Mouse (Mus musculus) layer of hippocampus, adult 9-11 months (tissue): ENCODE measurements around the gene Olfr1418.
"Not testable (repeated sequence)": the region's sequence is repeated elsewhere in the genome, so short reads cannot be mapped to it uniquely, and the experiment has no call there.

Experiments
- DNase-seq: peaks from one replicate; pipeline ENCODE4 v3.0.0; 2022

Olfr1418 gene

DNA sequence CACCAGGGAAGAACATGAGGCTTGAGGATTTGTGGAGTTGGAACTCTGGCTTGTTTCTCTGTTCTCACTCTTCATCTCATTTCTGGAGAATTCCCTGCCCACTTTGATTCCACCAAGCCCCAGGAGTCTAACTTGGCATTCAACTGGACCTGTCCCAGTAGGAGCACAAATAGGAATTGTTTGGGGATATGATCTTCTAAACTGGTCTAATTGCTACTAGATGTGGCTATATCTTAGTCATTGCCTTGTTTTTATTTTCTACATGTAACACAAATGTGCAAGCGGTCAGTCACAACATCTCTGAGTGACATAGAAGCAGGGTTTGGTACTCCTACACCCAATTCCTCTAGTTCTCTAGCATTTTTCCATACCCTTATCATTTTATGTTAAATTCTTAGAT, at the start of gene Olfr1418:
Gene Olfr1418, minus strand, starts transcription at position 101 of the 400 bp plus-strand sequence.
- no peak for DNase-seq

DNA sequence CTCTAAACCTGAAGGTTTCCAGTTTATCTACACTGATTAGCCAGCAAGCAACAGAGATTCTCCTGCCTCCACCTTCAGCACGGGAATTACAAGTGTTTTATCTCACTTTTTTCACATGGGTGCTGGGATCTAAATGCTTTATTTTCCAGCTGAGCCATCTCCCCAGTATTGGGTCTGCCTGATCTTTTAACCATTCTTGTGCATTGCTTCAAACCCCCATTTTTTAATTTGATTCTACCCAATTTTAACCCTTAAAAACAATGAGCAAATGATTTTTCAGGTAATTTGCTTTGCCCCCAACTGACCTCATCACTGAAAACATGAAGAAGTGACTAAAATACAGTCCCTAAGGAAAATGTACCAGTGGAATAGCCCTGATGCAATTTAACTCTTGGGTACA, 25.4 kb upstream of the Olfr1418 start, which contains the start of gene Olfr1420:
Gene Olfr1420, plus strand, starts transcription at position 301 of the 400 bp plus-strand sequence.
- no peak for DNase-seq

DNA sequence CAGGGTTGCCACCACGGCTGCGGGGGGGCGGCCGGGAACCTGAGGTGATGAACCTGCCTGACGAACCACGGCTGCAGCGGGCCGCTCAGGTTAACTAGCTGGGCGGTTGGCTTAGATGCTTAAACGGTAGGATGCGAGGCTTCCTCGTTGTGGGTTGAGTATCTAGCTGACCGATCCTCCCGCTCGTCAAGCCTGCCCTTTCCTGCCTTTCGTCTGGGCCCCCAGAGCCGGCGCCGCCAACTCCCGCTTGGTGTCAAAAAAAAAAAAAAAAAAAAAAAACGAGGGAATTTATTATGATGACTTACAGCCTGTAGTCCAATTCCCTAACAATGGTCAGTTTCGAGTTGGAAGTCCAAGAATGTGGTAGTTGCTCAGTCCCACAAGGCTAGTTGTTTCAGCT, 17.5 kb upstream of the Olfr1418 start:
- not testable (repeated sequence) for DNase-seq

DNA sequence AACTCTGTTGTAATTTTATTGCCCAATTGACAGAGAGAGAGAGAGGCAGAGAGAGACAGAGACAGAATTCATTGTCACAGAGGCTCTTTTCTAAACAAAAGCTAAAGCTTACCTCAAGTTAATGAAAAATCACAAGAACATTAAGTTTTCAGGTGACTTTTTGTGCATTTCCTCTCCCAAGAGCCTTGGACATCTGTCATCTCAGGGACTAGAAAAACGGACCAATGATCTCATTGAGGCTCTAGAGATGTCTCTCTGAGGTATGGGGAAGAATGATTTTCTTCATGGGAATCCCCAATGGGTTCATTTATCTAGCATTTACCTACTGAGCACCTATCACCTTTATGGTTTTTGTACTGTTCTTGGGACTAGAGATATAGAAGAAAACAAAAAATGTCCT, 14.1 kb upstream of the Olfr1418 start, which contains the start of gene Olfr1419:
Gene Olfr1419, minus strand, starts transcription at position 101 of the 400 bp plus-strand sequence.
- DNase-seq = no peak

DNA sequence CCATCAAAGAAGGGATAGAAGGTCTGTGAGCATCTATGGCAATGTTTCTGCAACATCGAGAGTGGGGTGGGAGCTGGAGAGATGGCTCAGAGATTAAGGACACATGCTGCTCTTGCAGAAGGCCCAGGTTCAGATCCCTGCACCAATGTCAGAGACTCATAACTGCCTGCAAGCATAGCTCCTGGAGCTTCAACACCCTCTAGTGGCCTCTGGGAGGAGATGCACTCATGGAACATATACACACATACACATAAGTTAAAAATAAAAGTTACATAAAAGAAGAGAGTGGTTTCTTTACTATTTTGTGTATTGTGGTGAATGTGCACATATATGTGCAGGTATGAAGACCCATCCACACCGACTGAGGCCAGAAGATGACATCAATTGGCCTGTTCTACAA, 7.0 kb upstream of the Olfr1418 start:
- DNase-seq = no peak

DNA sequence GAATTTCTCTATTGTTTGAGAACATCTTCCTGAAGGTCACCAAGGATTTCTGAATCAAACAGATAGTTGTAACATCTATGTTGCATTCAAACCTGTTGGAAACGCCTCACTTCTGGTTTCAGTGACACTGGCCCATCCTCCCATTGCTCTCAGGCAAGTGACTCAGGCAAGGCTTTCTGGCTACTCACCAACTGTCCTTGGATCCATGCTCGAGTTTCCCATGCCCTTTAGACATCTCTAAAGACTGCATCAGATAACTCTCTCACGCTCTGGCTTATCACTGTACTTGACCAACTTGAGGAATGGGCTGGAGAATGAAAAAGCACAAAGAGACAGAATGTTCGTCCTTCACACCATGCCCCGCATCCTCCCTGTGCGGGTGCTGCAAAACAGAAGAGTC, 4.4 kb downstream of the Olfr1418 start:
- no peak for DNase-seq

DNA sequence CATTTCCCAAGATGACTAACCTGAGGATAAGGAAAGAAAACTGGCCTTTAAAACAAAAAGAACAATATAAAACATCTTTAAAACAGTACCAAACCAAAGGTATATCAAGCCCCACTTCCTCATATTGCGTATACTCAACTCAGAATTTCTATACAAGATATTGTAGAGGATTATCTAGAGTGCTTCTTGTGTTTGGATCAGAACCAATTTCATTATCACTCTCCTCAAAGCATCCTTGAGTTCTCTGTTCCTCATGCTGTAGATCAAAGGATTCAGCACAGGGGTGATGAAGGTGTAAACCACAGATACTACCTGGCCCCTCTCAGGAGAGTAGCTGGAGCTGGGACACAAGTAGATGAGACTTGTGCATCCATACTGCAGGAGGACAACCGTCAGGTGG, 6.0 kb downstream of the Olfr1418 start:
- DNase-seq = no peak

DNA sequence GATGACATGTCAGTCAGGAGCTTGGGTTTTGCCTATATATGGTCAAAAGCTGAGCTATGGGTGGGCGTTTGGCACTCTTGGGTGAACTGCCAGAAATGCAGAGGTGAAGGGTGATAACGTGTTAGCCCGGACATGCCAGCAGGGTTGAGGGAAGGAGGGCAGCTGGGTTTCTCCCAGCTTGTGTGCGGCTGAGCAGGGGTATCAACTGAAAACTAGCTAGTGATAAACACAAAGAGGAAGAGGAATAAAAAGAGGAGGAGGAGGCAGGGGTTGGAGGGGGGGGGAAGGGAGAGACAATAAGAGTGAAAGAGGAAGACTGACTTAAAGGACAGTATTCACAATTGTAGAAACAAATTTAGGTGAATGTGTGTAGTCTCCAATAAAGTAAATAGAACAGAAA, 8.2 kb downstream of the Olfr1418 start:
- DNase-seq = no peak

DNA sequence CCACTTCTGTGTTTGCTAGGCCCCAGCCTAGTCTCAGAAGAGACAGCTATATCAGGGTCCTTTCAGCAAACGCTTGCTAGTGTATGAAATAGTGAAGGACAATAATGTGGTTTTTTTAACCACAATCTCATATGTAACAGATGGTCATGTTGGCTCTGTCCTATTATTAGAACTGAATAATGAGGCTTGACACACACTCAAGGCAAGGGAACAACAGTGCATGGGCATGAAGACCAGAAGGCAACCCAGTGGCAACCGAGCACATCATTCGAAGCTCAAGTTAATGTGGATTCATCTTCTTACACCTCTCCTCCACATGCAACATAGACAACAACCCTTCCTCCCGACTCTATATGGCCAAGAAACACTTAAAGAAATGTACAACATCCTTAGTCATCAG, 14.5 kb downstream of the Olfr1418 start:
- peak; percentile 3 for DNase-seq

DNA sequence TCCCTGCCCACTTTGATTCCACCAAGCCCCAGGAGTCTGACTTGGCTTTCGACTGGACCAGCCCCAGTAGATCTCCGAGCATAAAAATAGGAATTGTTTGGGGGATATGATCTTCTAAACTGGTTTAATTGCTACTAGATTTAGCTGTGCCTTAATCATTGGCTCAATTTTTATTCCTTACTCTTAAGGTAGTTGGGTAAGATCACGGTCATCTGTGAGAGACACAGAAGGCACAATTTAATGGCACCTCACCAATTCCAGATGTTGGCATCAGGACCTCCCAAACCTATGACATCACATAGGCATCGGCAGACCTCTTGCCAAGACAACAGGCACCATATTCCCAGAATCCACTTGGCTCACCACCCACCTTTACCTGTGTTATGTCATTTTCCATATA, 21.7 kb downstream of the Olfr1418 start, which contains the start of gene Olfr1417:
Gene Olfr1417, minus strand, starts transcription at position 101 of the 400 bp plus-strand sequence.
- no peak for DNase-seq

DNA sequence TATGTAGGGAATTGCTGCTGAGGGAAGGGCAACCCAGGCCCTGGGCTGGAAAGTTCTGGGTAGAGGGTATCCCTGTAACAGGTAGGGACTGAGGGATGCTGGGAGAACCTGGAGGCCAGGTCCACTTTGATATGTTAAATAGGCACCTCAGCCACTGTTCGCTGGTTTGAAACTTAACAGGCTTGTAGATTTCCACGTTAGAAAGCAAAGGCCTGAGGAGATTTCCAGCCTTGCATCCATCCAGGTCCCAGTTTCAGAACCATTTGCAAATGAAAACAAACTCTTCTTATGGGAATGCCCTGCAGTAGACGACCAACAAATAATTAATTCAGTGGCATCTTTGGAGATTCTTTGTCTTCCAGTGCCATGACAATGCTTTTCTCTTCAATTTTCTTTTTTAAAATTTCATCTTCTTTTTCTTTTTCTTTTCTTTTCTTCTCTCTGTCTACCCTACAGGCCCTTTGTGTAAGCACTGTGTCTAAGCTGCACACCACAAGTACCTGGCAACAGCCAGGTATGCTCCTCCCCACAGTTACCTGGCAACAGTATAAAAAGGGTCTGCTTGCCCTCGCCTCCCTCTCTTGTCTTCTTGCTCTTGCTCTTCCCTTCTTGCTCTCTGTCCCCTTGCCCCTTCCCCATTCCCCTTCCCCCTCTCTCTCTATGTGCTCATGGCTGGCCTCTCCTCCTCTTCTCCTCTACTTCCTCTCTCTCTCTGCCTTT, 37.4 kb downstream of the Olfr1418 start:
- no peak for DNase-seq

DNA sequence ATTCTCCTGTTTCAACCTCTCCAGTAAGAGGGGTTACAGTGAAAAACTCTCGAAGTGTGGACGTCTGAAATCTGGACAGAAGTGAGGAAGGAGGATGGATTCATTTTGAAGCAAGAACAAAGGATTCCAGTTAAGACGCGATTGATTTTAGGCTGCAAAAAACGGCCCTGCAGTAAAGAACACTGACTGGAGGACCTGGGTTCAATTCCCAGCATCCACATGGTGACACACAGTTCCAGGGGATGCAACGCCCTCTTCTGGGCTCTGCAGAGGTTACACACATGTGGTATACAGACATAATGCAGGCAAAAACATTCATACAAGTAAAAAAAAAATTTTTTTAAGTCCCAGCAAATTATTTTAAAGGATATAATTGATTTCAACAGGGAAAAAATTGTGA, 40.7 kb downstream of the Olfr1418 start:
- DNase-seq = no peak

DNA sequence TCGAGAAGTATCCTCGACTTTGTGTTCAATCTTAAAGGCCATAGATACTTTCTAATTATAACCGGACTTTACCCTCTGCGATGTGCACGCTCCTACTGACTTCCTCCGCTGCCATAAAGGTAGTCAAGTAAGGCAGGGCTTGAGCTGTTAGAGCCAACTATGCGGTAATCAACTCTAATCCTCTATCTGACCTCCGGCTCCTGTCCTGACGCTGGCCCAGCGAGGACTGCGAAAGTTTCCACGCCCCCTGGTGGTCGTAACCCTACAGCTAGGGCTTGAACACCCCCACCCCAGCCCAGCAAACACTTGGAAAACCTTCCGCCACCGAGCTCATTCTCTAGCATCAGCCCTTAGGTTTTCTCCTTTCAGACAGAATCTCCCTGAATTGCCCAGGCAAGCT, 41.1 kb downstream of the Olfr1418 start:
- DNase-seq = peak; percentile 51

DNA sequence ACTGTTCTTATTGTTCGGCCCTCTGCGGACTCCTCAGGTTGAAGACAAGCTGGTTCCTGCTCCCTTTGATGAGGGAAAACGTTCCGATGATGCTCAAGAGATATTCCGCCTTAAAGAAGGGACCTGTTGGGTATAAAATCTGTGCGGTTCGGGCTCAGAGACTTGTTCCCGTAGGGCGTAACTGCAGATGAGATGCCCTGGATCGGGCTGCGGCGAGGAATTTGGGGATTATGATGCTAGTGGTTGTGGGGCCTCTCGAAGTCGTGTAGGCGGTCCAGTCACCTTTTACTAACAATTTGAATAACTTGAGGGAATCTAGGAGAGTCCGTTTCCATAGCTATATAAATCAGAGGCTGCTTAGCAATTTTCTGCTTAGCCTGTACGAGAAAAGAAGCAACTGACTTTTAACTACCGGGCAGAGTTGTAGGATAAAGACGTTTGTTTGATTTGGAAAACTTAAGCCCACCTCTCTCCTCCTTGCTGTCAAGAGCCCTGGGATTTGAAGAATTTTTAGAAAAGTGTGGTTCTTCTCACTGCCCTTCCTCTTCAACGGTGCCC, 41.6 kb downstream of the Olfr1418 start, which contains the start of gene Stx3:
Gene Stx3, minus strand, starts transcription at position 261 of the 558 bp plus-strand sequence.
- no peak for DNase-seq

DNA sequence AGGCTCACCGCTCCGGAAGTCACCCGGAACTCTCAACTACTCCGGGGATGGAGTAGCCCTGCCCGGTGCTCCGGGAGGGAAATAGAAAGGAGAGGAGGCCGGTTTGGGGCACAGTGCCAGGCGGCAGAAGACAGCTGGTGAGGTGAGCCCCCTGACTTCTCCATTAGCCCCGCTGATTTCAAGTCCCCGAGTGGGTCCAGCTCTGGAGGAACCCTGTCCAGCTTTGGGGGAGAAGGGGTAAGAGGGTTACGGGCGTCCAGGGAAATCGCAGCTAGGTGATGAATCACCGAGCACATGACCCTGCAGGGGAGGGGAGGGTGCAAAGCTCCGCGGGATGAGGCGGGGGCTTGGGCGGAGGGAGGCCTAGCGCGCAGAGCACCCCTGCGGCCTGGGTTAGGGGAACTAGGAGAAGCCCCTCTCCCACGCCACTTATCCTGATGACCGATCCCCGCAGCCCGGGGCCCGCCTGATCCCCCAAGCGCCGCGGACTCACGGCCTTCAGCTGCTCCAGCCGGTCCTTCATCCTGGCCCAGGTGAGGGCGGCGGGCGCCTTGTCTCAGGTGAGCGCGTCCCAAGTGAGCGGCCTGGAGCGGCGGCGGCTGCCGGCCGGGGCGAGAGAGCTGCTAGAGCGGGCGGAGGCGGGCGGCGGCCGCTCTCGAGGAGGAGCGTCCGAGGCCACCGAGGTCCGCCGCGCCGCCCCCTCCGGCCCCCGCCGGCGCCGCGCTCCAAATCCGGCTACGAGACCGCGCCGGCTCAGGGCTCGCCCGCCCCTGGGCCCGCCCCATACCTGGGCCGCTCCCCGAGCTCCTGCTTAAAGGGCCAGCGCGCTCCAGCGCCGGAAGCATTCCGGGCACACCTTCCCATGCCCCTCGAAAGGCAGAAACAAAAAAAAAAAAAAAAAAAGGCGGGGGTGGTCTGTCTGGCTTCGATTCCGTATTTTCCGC, 42.4 kb downstream of the Olfr1418 start:
- DNase-seq = peak; percentile 23

DNA sequence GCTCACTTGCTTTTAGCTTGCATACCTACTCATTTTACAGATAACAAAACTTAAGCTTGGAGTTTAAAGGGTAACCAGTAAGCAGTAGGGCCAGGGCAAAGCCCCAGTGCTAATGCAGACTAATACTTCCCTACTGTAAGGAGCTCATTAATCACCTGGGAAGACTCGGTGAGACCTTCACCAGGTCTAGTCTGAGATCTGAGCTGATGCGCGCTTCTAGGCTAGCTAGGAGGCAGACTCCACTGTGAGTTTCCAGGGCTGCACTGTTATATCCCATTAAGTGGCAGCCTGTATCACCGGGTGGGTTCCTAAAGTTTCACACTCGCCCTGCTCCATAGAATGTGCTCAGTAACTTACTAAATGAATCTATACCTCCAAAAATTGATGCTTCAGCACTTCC, 43.3 kb downstream of the Olfr1418 start:
- no peak for DNase-seq

DNA sequence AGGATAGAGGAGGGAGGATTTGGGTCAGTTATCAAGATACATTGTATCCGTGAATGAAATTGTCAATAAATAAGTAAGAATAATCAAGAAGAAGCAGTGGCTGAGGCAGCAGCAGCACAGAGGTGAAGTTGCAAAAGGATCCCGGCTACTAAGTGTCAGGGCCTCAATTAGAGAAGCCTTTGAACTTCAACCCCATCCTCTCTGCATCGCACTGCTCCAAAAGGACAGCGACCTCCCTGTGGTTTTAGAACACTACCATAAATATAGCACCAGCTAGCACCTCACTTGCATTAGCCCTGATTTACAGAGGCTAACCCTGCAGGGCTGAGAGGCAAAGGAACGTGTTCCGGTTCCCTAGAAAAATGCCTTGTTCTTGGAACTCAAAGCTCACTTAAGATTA, 44.2 kb downstream of the Olfr1418 start:
- no peak for DNase-seq

DNA sequence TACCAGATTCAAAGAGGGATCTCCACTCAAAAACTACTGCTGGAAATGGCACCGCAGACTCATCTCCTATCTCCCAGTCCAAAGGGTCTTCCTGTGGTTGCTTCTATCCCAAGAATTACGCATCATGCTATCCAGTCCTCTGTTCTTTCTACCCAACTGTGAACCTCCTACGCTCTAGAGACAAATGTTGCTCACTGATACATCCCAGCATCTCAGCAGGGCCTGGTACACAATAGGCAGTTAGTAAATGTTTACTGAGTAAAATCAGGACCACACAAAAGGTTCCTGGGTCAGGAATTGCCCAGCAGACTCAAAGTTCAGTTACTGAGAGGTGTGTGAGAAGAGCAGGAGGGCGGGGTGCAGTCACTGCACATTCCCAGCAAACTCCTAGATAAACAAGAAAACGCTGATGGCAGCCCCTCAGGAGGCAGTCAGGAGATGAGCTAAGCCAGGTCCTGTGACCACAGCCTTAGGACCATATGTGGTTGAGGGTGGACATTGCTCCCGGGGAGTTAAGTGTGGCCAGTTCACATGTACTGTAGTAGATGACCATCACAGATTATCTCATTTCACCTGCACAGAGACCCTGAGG, 46.0 kb downstream of the Olfr1418 start:
- peak; percentile 39 for DNase-seq

DNA sequence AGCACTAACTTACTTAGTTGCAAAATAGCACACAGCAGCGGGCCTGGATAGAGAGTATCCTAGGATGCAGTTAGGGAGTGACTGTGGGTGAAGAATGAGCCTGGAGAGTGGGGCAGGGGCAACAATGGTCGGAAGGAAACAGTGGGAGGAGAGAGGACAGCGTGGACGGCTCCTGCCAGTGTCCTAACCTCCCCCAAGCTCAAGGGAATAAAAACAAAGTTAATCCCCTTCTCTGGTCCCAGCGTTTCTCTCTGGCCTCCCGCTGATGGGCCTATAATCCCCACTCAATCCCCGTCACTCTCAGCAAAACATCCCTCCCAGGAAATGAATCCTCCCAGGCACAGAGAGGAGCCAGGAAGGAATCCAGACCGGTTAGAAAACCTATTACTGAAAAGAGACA, 47.2 kb downstream of the Olfr1418 start:
- DNase-seq = no peak

DNA sequence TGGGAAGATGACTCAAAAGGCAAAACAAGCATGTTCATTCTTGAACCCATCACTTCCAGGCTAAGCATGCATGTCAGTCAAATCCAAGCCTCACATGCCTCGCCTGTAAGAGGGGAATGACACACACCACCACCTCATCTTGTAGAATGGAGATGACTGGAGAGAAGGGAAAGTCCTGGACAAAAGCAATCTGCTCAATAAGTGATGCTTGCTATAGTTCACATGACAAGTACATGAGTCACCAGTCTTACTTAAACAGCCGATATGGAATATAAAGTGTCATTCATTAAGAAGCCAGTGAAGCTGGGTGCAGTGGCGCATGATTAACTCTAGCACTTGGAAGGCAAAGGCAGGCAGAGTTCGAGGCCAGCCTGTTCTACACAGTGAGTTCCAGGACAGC, 47.7 kb downstream of the Olfr1418 start:
- DNase-seq = no peak

DNA sequence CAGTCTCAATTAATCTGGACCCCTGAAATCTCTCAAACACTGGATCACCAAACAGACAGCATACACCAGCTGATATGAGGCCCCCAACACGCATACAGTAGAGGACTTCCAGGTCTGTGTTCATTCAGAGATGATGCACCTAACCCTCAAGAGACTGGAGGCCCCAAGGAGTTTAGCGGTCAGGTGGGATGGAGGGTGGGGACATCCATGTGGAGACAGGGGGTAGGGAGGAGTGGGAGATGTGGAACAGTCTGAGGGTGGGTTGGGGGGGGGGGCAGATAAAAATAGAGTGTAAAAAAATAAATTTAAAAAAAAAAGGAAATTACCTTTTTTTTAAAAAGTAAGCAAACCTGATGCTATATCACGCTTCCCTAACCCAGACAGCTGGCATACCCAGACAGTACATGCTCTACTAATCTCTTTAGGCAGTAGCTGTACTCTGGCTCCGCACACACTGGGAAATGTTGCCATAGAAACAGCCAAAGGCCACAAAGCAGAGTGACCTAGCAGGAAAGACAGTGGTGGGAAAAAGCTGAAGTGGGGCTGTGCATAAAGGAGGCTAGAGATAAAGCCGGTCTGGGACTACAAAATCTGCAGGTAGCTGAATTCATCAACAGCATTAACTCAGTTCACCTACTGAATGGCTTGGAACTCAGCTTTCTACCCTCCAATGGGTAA, 49.0 kb downstream of the Olfr1418 start:
- no peak for DNase-seq

DNA sequence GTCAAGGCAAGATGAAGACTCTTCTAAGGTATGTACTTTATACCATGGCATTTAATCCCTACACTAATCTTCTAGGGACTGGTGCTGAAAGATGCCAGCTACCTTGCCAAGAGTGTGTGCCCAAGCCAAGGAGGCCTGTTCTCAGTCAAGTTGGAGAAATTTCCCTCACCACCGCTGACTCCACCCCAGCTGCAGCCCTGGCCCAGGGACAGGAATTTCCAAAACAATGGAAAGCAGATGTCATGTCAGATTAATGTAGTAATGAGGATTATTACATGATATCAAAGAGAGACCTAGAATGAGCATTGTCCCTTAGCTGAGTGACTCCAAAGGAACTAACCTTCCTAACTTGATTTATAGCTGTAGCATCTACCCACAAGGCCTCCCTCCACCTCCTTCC, 50.0 kb downstream of the Olfr1418 start:
- DNase-seq = no peak
